Mouse (Mus musculus) ES-E14 (cell line): ENCODE measurements at regions not wholly inside any gene's neighbourhood (a gene's known extent, or its start where the extent isn't known, plus 50 kb on each side); places are given as distances from the start of the nearest gene placed in this dataset.

Experiments used
- CHD2 ChIP-seq: IDR thresholded peaks from 2 replicates; pipeline ENCODE4 v1.6.1; 2014; ENCODE audit warnings: mild to moderate bottlenecking, low read depth, low read length, inconsistent platforms
- MAFK ChIP-seq: IDR thresholded peaks from 2 replicates; pipeline ENCODE4 v1.6.1; 2014; ENCODE audit warnings: mild to moderate bottlenecking, low read depth, low read length, inconsistent platforms; ENCODE audit not compliant: insufficient read depth

GRCm38 (mm10) chr1:42228098-42228497, 467.5 kb upstream of the Pou3f3 start:
- TF ChIP-seq MAFK = no peak
- TF ChIP-seq CHD2 = no peak
